Mouse (Mus musculus): Measurements from ENCODE around the gene Gad1. TPM values are rescaled to one million over a fixed set of nuclear protein-coding genes. Genes with fewer than 3 reads are reported as not detected.

Gene Gad1
- polyA plus RNA-seq, 1 experiment from 2014 or later, result 14.2 TPM

- Histone ChIP-seq H3K36me3 (ENCODE audit: control insufficient read depth, insufficient read depth, low read length) (no peaks in the 10 kb centered on the region), H3K27ac (ENCODE audit: low read depth, low read length) (no peak overlapping the region), H3K27me3 (ENCODE audit: control insufficient read depth, insufficient read depth, low read length) (no peaks in the 10 kb centered on the region), H3K4me2 (ENCODE audit: low read depth, low read length, severe bottlenecking) (no peak overlapping the region), H3K9me3 (ENCODE audit: control insufficient read depth, low read length) (no peaks in the 10 kb centered on the region), H3K4me1 (replicated peaks; ENCODE audit: control insufficient read depth, insufficient read depth, low read length) (no peaks in the 10 kb centered on the region; the same call in 1 of the 2 replicates), H3K4me3 (ENCODE audit: low read depth, low read length) (no peak overlapping the region), H3K9ac (ENCODE audit: low read length) (no peak overlapping the region)
- no peak for ATAC-seq (replicated peaks; ENCODE audit: low FRiP score)
- WGBS, result 70% methylated on average over 6 of the region's 6 CpGs
- DNase-seq (ENCODE audit: low spot score), result no peak
Observed at GRCm38 (mm10) chr2:70645266-70645780, 92.5 kb downstream of the Gad1 start.

GRCm38 (mm10) chr2:70647681-70648080 lies 94.8 kb downstream of the Gad1 start:
- no peak for DNase-seq (ENCODE audit: low spot score)
- no peak for ATAC-seq (replicated peaks; ENCODE audit: low FRiP score)
- Histone ChIP-seq H3K4me1 (replicated peaks; ENCODE audit: control insufficient read depth, insufficient read depth, low read length) (no peaks in the 10 kb centered on the region; the same call in 1 of the 2 replicates), H3K9ac (ENCODE audit: low read length) (no peak overlapping the region), H3K4me2 (ENCODE audit: low read depth, low read length, severe bottlenecking) (no peak overlapping the region), H3K9me3 (ENCODE audit: control insufficient read depth, low read length) (no peaks in the 10 kb centered on the region), H3K27me3 (ENCODE audit: control insufficient read depth, insufficient read depth, low read length) (no peaks in the 10 kb centered on the region), H3K27ac (ENCODE audit: low read depth, low read length) (no peak overlapping the region), H3K36me3 (ENCODE audit: control insufficient read depth, insufficient read depth, low read length) (no peaks in the 10 kb centered on the region), H3K4me3 (ENCODE audit: low read depth, low read length) (no peak overlapping the region)
- 48% methylated on average over 4 of the region's 4 CpGs for WGBS

GRCm38 (mm10) chr2:70648271-70648670 lies 95.4 kb downstream of the Gad1 start:
- no peak for DNase-seq (ENCODE audit: low spot score)
- Histone ChIP-seq H3K27me3 (ENCODE audit: control insufficient read depth, insufficient read depth, low read length) (no peaks in the 10 kb centered on the region), H3K9me3 (ENCODE audit: control insufficient read depth, low read length) (no peaks in the 10 kb centered on the region), H3K4me3 (ENCODE audit: low read depth, low read length) (no peak overlapping the region), H3K36me3 (ENCODE audit: control insufficient read depth, insufficient read depth, low read length) (no peaks in the 10 kb centered on the region), H3K9ac (ENCODE audit: low read length) (no peak overlapping the region), H3K27ac (ENCODE audit: low read depth, low read length) (no peak overlapping the region), H3K4me2 (ENCODE audit: low read depth, low read length, severe bottlenecking) (no peak overlapping the region), H3K4me1 (replicated peaks; ENCODE audit: control insufficient read depth, insufficient read depth, low read length) (no peaks in the 10 kb centered on the region; the same call in 1 of the 2 replicates)
- 88% methylated on average over 5 of the region's 5 CpGs for WGBS
- ATAC-seq (replicated peaks; ENCODE audit: low FRiP score), result no peak

- H3K9me3 ChIP-seq (ENCODE audit: control insufficient read depth, low read length), result no peaks in the 10 kb centered on the region
- no peaks in the 10 kb centered on the region for H3K36me3 ChIP-seq (ENCODE audit: control insufficient read depth, insufficient read depth, low read length)
- no peak for DNase-seq (ENCODE audit: low spot score)
- no peak overlapping the region for H3K27ac ChIP-seq (ENCODE audit: low read depth, low read length)
- H3K4me2 ChIP-seq (ENCODE audit: low read depth, low read length, severe bottlenecking), result no peak overlapping the region
- 91% methylated on average over 4 of the region's 4 CpGs for WGBS
- H3K4me3 ChIP-seq (ENCODE audit: low read depth, low read length), result no peak overlapping the region
- H3K4me1 ChIP-seq (replicated peaks; ENCODE audit: control insufficient read depth, insufficient read depth, low read length), result no peaks in the 10 kb centered on the region
- no peak for ATAC-seq (replicated peaks; ENCODE audit: low FRiP score)
- no peaks in the 10 kb centered on the region for H3K27me3 ChIP-seq (ENCODE audit: control insufficient read depth, insufficient read depth, low read length)
- H3K9ac ChIP-seq (ENCODE audit: low read length), result no peak overlapping the region
Observed at GRCm38 (mm10) chr2:70649471-70649870, 96.6 kb downstream of the Gad1 start.

Other genes starting within 250 kb of the Gad1 start
- 14.0 TPM in 2 replicates for gene Sp5, start 78.1 kb upstream of the Gad1 start, polyA plus RNA-seq (2014; fragmentation: Nextera tagmentation; extraction: Ambion mirVana)
- 0.79 and 0.80 TPM in 2 replicates for gene Erich2, start 44.3 kb upstream of the Gad1 start, polyA plus RNA-seq (2014; fragmentation: Nextera tagmentation; extraction: Ambion mirVana)
- 150 and 164 TPM in 2 replicates for gene Gorasp2, start 108.5 kb downstream of the Gad1 start, polyA plus RNA-seq (2014; fragmentation: Nextera tagmentation; extraction: Ambion mirVana)
- 4.2 and 4.8 TPM in 2 replicates for gene Gm26558, start 109.0 kb downstream of the Gad1 start, polyA plus RNA-seq (2014; fragmentation: Nextera tagmentation; extraction: Ambion mirVana)

All from forebrain, embryonic 11.5 days (tissue).